14 mouse cellular contexts compared by ENCODE assay signal in genomic region chr12:77085244-77085643, GRCm38 (mm10).
A peak's percentile ranks its signal among the peaks of the same experiment; 100 is the strongest.
DNase-seq lines count a peak whose midpoint lies in the region; ATAC-seq and TF ChIP-seq lines count a peak whose summit lies in the region.
"Had no signal": no experiment of that assay in that cellular context is flagged by ENCODE, and none has a peak within 500 bp of the region (broad histone marks: within the 10 kb centered on the region; RNA-seq: fewer than 3 reads in every experiment).

No protein-coding gene starts in this region.

- H3K36me3 ChIP-seq in limb, embryonic 14.5 days (ENCODE audit: control insufficient read depth, insufficient read depth, low read length), result no peaks in the 10 kb centered on the region
- H3K36me3 ChIP-seq in limb, embryonic 10.5 days, result no peaks in the 10 kb centered on the region
- H3K36me3 ChIP-seq in intestine, postnatal 0 days (ENCODE audit: control insufficient read depth, insufficient read depth), result no peaks in the 10 kb centered on the region
- H3K36me3 ChIP-seq in small intestine, adult 2 months (ENCODE audit: control insufficient read depth, insufficient read depth, low read length), result no peaks in the 10 kb centered on the region
- no peaks in the 10 kb centered on the region for H3K36me3 ChIP-seq in forebrain, embryonic 16.5 days (ENCODE audit: control insufficient read depth, insufficient read depth)
- H3K36me3 ChIP-seq: hindbrain, embryonic 12.5 days had no signal

- 49% methylated on average over 7 of the region's 7 CpGs for WGBS in limb, embryonic 14.5 days
- 89% methylated on average over 7 of the region's 7 CpGs for WGBS in limb, embryonic 10.5 days
- 57% methylated on average over 7 of the region's 7 CpGs for WGBS in intestine, postnatal 0 days
- WGBS in small intestine, adult 2 months, result 32% methylated on average over 7 of the region's 7 CpGs
- WGBS in forebrain, embryonic 16.5 days, result 91% methylated on average over 7 of the region's 7 CpGs

- no peaks in the 10 kb centered on the region for H3K4me1 ChIP-seq in limb, embryonic 14.5 days (ENCODE audit: control insufficient read depth, insufficient read depth, low read length)
- H3K4me1 ChIP-seq in limb, embryonic 10.5 days, result no peaks in the 10 kb centered on the region
- 0 out of 2 replicates have a peak, but pooled peaks cover 3% of the 10 kb centered on the region for H3K4me1 ChIP-seq in intestine, postnatal 0 days (replicated peaks; ENCODE audit: control insufficient read depth, insufficient read depth, low read length)
- H3K4me1 ChIP-seq in small intestine, adult 2 months (ENCODE audit: control insufficient read depth, insufficient read depth, insufficient read length, low read length), result peaks cover 9% of the 10 kb centered on the region; the same call in 1 of the 2 replicates
- no peaks in the 10 kb centered on the region for H3K4me1 ChIP-seq in forebrain, embryonic 16.5 days (replicated peaks; ENCODE audit: control insufficient read depth, insufficient read depth, low read length)
- H3K4me1 ChIP-seq: hindbrain, embryonic 12.5 days had no signal

- no peaks in the 10 kb centered on the region for H3K9me3 ChIP-seq in limb, embryonic 14.5 days (ENCODE audit: control insufficient read depth, low read length)
- no peaks in the 10 kb centered on the region for H3K9me3 ChIP-seq in limb, embryonic 10.5 days (replicated peaks)
- no peaks in the 10 kb centered on the region for H3K9me3 ChIP-seq in intestine, postnatal 0 days (ENCODE audit: control insufficient read depth)
- H3K9me3 ChIP-seq in forebrain, embryonic 16.5 days (ENCODE audit: control insufficient read depth, low read length), result no peaks in the 10 kb centered on the region
- H3K9me3 ChIP-seq: hindbrain, embryonic 12.5 days had no signal

- ATAC-seq in limb, embryonic 14.5 days (ENCODE audit: low FRiP score, low read depth), result no peak
- peak; percentile 69; the same call in 1 of the 2 replicates for ATAC-seq in intestine, postnatal 0 days
- no peak for ATAC-seq in forebrain, embryonic 16.5 days
- ATAC-seq: forebrain, postnatal 0 days had no signal

- H3K4me2 ChIP-seq in limb, embryonic 14.5 days (replicated peaks; ENCODE audit: low read depth, low read length, severe bottlenecking), result no peak overlapping the region
- no peak overlapping the region for H3K4me2 ChIP-seq in intestine, postnatal 0 days (replicated peaks; ENCODE audit: low read depth)
- H3K4me2 ChIP-seq in forebrain, embryonic 16.5 days (ENCODE audit: low read length), result no peak overlapping the region
- H3K4me2 ChIP-seq: hindbrain, embryonic 12.5 days; lung, embryonic 14.5 days had no signal

- peak; percentile 29 for DNase-seq in limb, embryonic 14.5 days (ENCODE audit: low spot score)
- no peak for DNase-seq in limb, embryonic 10.5 days (ENCODE audit: low spot score)
- DNase-seq in brain, adult 2 months (ENCODE audit: low read depth, low spot score), result peak; percentile 12
- DNase-seq in adrenal gland, adult 2 months, result no peak
- no peak for DNase-seq in retina, embryonic 14.5 days (ENCODE audit: low spot score)
- DNase-seq: B cell, adult 2 months; embryo, embryonic 11 days; forebrain, postnatal 0 days; lung, embryonic 14.5 days had no signal

- TF ChIP-seq POLR2A in limb, embryonic 14.5 days (IDR thresholded peaks at IDR 0.05; ENCODE audit: borderline replicate concordance, extremely low read depth, insufficient read depth, insufficient read length), result no peak
- TF ChIP-seq POLR2A in small intestine, adult 2 months (IDR thresholded peaks at IDR 0.05; ENCODE audit: low read depth, low read length), result no peak

- H3K27ac ChIP-seq in limb, embryonic 14.5 days (replicated peaks; ENCODE audit: low read depth, low read length), result no peak overlapping the region
- H3K27ac ChIP-seq in limb, embryonic 10.5 days, result no peak overlapping the region
- H3K27ac ChIP-seq in intestine, postnatal 0 days (ENCODE audit: low read depth, low read length), result no peak overlapping the region
- peak overlapping the region; percentile 81 for H3K27ac ChIP-seq in small intestine, adult 2 months (ENCODE audit: insufficient read depth, low read depth, low read length)
- H3K27ac ChIP-seq in forebrain, embryonic 16.5 days (ENCODE audit: low read length), result no peak overlapping the region
- H3K27ac ChIP-seq: hindbrain, embryonic 12.5 days; kidney, postnatal 0 days had no signal

- H3K4me3 ChIP-seq in limb, embryonic 14.5 days (replicated peaks; ENCODE audit: low read length), result no peak overlapping the region
- H3K4me3 ChIP-seq in limb, embryonic 10.5 days, result no peak overlapping the region
- no peak overlapping the region for H3K4me3 ChIP-seq in intestine, postnatal 0 days (ENCODE audit: low read depth, low read length)
- H3K4me3 ChIP-seq in small intestine, adult 2 months (ENCODE audit: low read depth, low read length), result no peak overlapping the region
- H3K4me3 ChIP-seq in forebrain, embryonic 16.5 days (replicated peaks; ENCODE audit: low read length), result no peak overlapping the region
- H3K4me3 ChIP-seq: hindbrain, embryonic 12.5 days had no signal

- no peak for TF ChIP-seq CTCF in intestine, postnatal 0 days (IDR thresholded peaks at IDR 0.05; ENCODE audit: low read depth)
- no peak for TF ChIP-seq CTCF in small intestine, adult 2 months (IDR thresholded peaks at IDR 0.05; ENCODE audit: extremely low read depth, insufficient read length, insufficient replicate concordance, low read depth, low read length)

- no peak overlapping the region for H3K9ac ChIP-seq in limb, embryonic 14.5 days (ENCODE audit: low read depth, low read length, severe bottlenecking)
- no peak overlapping the region for H3K9ac ChIP-seq in intestine, postnatal 0 days (ENCODE audit: low read depth, low read length)
- H3K9ac ChIP-seq in forebrain, embryonic 16.5 days (replicated peaks; ENCODE audit: low read depth, low read length), result no peak overlapping the region
- H3K9ac ChIP-seq: forebrain, postnatal 0 days; hindbrain, embryonic 12.5 days; lung, embryonic 14.5 days had no signal

- no peaks in the 10 kb centered on the region for H3K27me3 ChIP-seq in limb, embryonic 14.5 days (ENCODE audit: control insufficient read depth, insufficient read depth, low read length)
- no peaks in the 10 kb centered on the region for H3K27me3 ChIP-seq in limb, embryonic 10.5 days (ENCODE audit: low read depth, poor library complexity, severe bottlenecking)
- H3K27me3 ChIP-seq in intestine, postnatal 0 days (replicated peaks; ENCODE audit: control insufficient read depth, insufficient read depth, low read length), result peaks cover 12% of the 10 kb centered on the region
- H3K27me3 ChIP-seq in small intestine, adult 2 months (ENCODE audit: control insufficient read depth, insufficient read depth, low read length), result no peaks in the 10 kb centered on the region
- no peaks in the 10 kb centered on the region for H3K27me3 ChIP-seq in forebrain, embryonic 16.5 days (replicated peaks; ENCODE audit: control insufficient read depth, insufficient read depth, low read length)
- H3K27me3 ChIP-seq: hindbrain, embryonic 12.5 days had no signal

Comparison
In these comparisons a context has a peak if more than half of its experiments do, and no peak if none do; other contexts are left out.
1. DNase-seq: peak in limb, embryonic 14.5 days (single experiment) and brain, adult 2 months (single experiment); none in limb, embryonic 10.5 days (single experiment), adrenal gland, adult 2 months (single experiment) and retina, embryonic 14.5 days (single experiment).